Mouse (Mus musculus): Measurements from ENCODE around the gene Zfp74. TPM values are rescaled to one million over a fixed set of nuclear protein-coding genes. Genes with fewer than 3 reads are reported as not detected.

Gene Zfp74
- polyA plus RNA-seq, 1 experiment from 2014 or later, result 14.9 TPM

- Histone ChIP-seq H3K4me1 (peaks cover 20% of the 10 kb centered on the region), H3K27me3 (no peaks in the 10 kb centered on the region), H3K4me3 (no peak overlapping the region), H3K9me3 (no peaks in the 10 kb centered on the region), H3K4me2 (peak overlapping the region; percentile 60), H3K27ac (0 out of 2 replicates have a peak overlapping the region, but pooled peaks have one; percentile 94), H3K9ac (no peak overlapping the region), H3K36me3 (peaks cover 31% of the 10 kb centered on the region)
- WGBS, result 92% methylated on average over 5 of the region's 5 CpGs
- no peak for ATAC-seq (ENCODE audit: insufficient number of reproducible peaks, insufficient read depth, low FRiP score, low TSS enrichment, low read depth)
These were observed 46.7 kb downstream of the Zfp74 start for GRCm38 (mm10) chr7:29907206-29907605.

DNA sequence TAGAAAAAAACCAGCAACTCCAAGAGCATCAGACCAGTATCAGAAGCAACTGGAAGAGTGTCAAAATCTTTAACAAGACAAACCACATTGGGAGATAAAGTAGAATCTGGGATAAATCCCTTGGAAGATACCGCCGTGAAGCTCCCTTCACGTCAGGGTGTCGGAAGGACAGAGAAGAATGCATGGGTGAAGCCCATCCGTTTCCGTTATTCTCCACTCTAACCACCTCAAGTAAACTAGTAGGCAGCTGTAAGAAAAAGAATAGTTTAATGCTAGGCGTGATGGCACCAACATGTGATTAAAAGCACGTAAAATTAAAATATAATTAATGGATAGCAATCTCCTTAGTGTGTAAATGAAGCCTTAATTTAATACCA lies 47.2 kb downstream of the Zfp74 start:
- Histone ChIP-seq H3K9me3 (no peaks in the 10 kb centered on the region), H3K4me1 (peaks cover 20% of the 10 kb centered on the region), H3K9ac (peak overlapping the region; percentile 72), H3K36me3 (peaks cover 27% of the 10 kb centered on the region), H3K4me2 (peak overlapping the region; percentile 60), H3K4me3 (peak overlapping the region; percentile 52), H3K27me3 (no peaks in the 10 kb centered on the region), H3K27ac (peak overlapping the region; percentile 94)
- WGBS, result 27% methylated on average over 8 of the region's 8 CpGs
- ATAC-seq (ENCODE audit: insufficient number of reproducible peaks, insufficient read depth, low FRiP score, low TSS enrichment, low read depth), result no peak

DNA sequence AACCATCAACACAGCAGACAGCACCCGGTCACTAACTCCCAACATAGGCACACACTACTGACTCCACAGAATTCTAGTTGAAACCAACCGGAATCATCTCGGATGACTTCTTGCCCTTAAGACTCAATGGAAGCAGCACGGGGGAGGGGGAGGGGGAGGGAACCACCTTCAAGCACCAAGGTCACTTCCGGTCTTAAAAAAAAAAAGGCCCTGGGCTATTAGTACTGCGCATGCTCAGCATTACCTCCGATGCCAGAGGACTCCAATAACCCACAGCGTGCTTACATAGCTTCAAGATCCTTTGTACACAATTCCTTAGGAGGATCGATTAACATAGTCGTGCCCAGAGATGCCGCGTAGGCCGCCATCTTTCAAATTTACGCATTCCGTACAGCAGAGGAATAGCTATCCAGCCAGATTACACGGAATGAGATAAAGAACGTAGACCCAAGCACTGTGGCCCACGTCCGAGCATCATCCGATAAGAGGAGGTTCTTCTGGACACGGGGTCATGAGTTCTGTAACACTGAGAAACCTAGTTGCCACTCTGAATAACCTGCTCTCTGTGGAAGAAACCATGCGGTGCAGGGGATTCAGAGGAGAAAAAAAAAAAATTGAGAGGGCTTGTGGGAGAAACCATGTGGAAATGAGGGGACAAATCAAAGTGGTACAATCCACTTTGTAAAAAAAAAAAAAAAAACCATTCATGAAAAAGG lies 47.8 kb downstream of the Zfp74 start, which contains the start of gene Zfp27:
TSS of gene Zfp27 (minus strand) at position 607 of the 716 bp plus-strand sequence.
- H3K27me3 ChIP-seq, result no peaks in the 10 kb centered on the region
- peaks cover 27% of the 10 kb centered on the region for H3K36me3 ChIP-seq
- peak; percentile 79 for ATAC-seq (ENCODE audit: insufficient number of reproducible peaks, insufficient read depth, low FRiP score, low TSS enrichment, low read depth)
- H3K9ac ChIP-seq, result peak within 1 kb of the TSS; percentile 72
- WGBS, result under 1% methylated on average over 22 of the region's 22 CpGs
- H3K4me2 ChIP-seq, result peak within 1 kb of the TSS; percentile 60
- H3K9me3 ChIP-seq, result no peaks in the 10 kb centered on the region
- H3K4me3 ChIP-seq, result peak within 1 kb of the TSS; percentile 52
- H3K4me1 ChIP-seq, result peaks cover 20% of the 10 kb centered on the region
- peak within 1 kb of the TSS; percentile 94 for H3K27ac ChIP-seq

DNA sequence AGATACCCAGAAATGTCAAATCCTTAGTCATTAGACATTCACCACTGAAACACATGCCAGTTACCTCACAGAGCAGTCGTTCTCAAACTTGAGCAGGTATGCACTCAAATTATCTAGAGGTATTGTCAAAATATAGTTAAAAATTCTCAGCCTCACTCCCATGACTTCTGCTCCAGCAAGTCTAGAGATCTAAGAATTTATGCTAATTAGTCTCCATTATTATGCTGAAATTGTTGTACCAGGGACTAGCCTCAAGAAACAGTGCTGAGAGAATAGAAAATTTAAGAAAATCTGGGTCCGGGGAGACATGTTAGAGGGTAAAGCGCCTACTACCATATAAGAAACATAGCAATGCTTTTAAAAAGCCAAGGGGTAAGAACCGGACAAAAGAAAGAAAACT lies 49.8 kb downstream of the Zfp74 start:
- 94% methylated on average over 4 of the region's 4 CpGs for WGBS

GRCm38 (mm10) chr7:29898351-29898750 lies 55.5 kb downstream of the Zfp74 start:
- Histone ChIP-seq H3K36me3 (peaks cover 93% of the 10 kb centered on the region), H3K9ac (no peak overlapping the region), H3K4me2 (no peak overlapping the region), H3K27ac (no peak overlapping the region), H3K4me3 (no peak overlapping the region), H3K9me3 (peaks cover 32% of the 10 kb centered on the region), H3K27me3 (no peaks in the 10 kb centered on the region), H3K4me1 (no peaks in the 10 kb centered on the region)
- no peak for ATAC-seq (ENCODE audit: insufficient number of reproducible peaks, insufficient read depth, low FRiP score, low TSS enrichment, low read depth)
- WGBS, result 94% methylated on average over 4 of the region's 4 CpGs

More for the DNA sequence above, 49.8 kb downstream of the Zfp74 start:
- no peak overlapping the region for H3K4me3 ChIP-seq
- no peak overlapping the region for H3K27ac ChIP-seq
- H3K4me1 ChIP-seq, result peaks cover 5% of the 10 kb centered on the region
- H3K27me3 ChIP-seq, result no peaks in the 10 kb centered on the region
- no peaks in the 10 kb centered on the region; the same call in 1 of the 2 replicates for H3K9me3 ChIP-seq
- H3K4me2 ChIP-seq, result no peak overlapping the region
- no peak for ATAC-seq (ENCODE audit: insufficient number of reproducible peaks, insufficient read depth, low FRiP score, low TSS enrichment, low read depth)
- no peak overlapping the region for H3K9ac ChIP-seq
- H3K36me3 ChIP-seq, result peaks cover 43% of the 10 kb centered on the region

DNA sequence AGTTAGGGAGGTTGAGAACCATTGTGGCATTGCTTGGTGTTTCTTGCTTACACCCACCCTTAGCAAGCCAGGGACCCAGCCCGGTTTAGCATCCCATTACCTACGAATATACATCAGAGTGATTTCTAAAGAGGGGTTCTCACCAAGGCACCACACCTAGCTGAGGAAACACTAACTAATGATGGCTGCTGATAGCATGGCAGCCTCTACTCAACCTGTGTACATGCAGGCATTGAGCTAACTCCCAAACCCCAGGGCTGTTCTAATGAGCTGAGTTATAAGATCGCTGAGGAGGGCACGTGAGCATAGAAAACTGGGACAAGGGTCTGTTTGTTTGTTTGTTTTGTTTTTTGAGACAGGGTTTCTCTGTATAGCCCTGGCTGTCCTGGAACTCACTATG lies 61.1 kb downstream of the Zfp74 start:
- no peaks in the 10 kb centered on the region for H3K4me1 ChIP-seq
- 97% methylated on average over 4 of the region's 4 CpGs for WGBS
- no peak overlapping the region for H3K4me2 ChIP-seq
- H3K9me3 ChIP-seq, result peaks cover 50% of the 10 kb centered on the region
- H3K27me3 ChIP-seq, result no peaks in the 10 kb centered on the region
- peaks cover 81% of the 10 kb centered on the region for H3K36me3 ChIP-seq
- no peak overlapping the region for H3K4me3 ChIP-seq
- no peak overlapping the region for H3K27ac ChIP-seq
- ATAC-seq (ENCODE audit: insufficient number of reproducible peaks, insufficient read depth, low FRiP score, low TSS enrichment, low read depth), result no peak
- no peak overlapping the region for H3K9ac ChIP-seq

DNA sequence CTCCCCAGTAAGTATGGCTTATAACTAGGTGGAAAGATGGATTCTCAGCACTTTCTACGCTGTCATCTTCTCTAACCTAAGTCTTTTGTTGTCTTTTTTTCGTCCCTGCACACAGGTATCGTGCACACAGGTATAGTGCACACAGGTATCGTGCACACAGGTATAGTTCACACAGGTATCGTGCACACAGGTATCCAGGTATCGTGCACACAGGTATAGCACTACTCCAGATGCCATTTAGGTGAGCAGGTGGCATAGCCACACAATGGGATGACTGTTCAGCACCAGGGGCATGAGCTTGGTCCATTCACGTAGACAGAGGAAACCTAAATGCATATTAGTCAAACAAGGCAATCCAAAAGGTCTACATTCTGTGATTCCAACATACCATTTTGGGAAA lies 63.4 kb downstream of the Zfp74 start:
- no peaks in the 10 kb centered on the region for H3K4me1 ChIP-seq
- peaks cover 59% of the 10 kb centered on the region for H3K36me3 ChIP-seq
- no peak overlapping the region for H3K4me2 ChIP-seq
- WGBS, result 96% methylated on average over 7 of the region's 7 CpGs
- no peak overlapping the region for H3K27ac ChIP-seq
- H3K4me3 ChIP-seq, result no peak overlapping the region
- no peak overlapping the region for H3K9ac ChIP-seq
- no peak for ATAC-seq (ENCODE audit: insufficient number of reproducible peaks, insufficient read depth, low FRiP score, low TSS enrichment, low read depth)
- H3K9me3 ChIP-seq, result peaks cover 65% of the 10 kb centered on the region
- H3K27me3 ChIP-seq, result no peaks in the 10 kb centered on the region

- Histone ChIP-seq H3K36me3 (peaks cover 20% of the 10 kb centered on the region), H3K27ac (no peak overlapping the region), H3K27me3 (no peaks in the 10 kb centered on the region), H3K4me2 (no peak overlapping the region), H3K4me1 (no peaks in the 10 kb centered on the region), H3K4me3 (no peak overlapping the region), H3K9me3 (peaks cover 24% of the 10 kb centered on the region), H3K9ac (no peak overlapping the region)
- 88% methylated on average over 7 of the region's 7 CpGs for WGBS
- ATAC-seq (ENCODE audit: insufficient number of reproducible peaks, insufficient read depth, low FRiP score, low TSS enrichment, low read depth), result no peak
These were observed 73.0 kb downstream of the Zfp74 start for GRCm38 (mm10) chr7:29880916-29881315.

Small RNA genes lying within 50 kb of the gene (microRNA-seq; reads per million reads assigned to microRNA genes)
- gene Mir7668, result 1.3 reads per million

Other genes with a start within 250 kb of the Zfp74 start
- gene Catsperg2, start 227.1 kb downstream of the Zfp74 start, polyA plus RNA-seq (2015; fragmentation: Nextera tagmentation; extraction: Ambion mirVana), result not detected in 2 replicates
- 12.8 and 16.3 TPM in 2 replicates for gene Zfp84, start 185.5 kb downstream of the Zfp74 start, polyA plus RNA-seq (2015; fragmentation: Nextera tagmentation; extraction: Ambion mirVana)
- 10.8 and 11.7 TPM in 2 replicates for gene Zfp30, start 170.1 kb downstream of the Zfp74 start, polyA plus RNA-seq (2015; fragmentation: Nextera tagmentation; extraction: Ambion mirVana)
- 17.3 and 18.1 TPM in 2 replicates for gene Zfp790, start 138.0 kb downstream of the Zfp74 start, polyA plus RNA-seq (2015; fragmentation: Nextera tagmentation; extraction: Ambion mirVana)
- gene Zfp940, start 100.4 kb downstream of the Zfp74 start, polyA plus RNA-seq (2015; fragmentation: Nextera tagmentation; extraction: Ambion mirVana), result 6.3 and 7.4 TPM in 2 replicates
- 9.3 and 11.7 TPM in 2 replicates for gene Zfp420, start 94.1 kb downstream of the Zfp74 start, polyA plus RNA-seq (2015; fragmentation: Nextera tagmentation; extraction: Ambion mirVana)
- 12.5 and 13.8 TPM in 2 replicates for gene Zfp27, start 47.5 kb downstream of the Zfp74 start, polyA plus RNA-seq (2015; fragmentation: Nextera tagmentation; extraction: Ambion mirVana)
- gene Zfp383, start 45.9 kb downstream of the Zfp74 start, polyA plus RNA-seq (2015; fragmentation: Nextera tagmentation; extraction: Ambion mirVana), result 6.0 and 8.2 TPM in 2 replicates
- 13.3 and 17.5 TPM in 2 replicates for gene Zfp568, start 29.9 kb upstream of the Zfp74 start, polyA plus RNA-seq (2015; fragmentation: Nextera tagmentation; extraction: Ambion mirVana)
- gene Zfp14, start 97.3 kb upstream of the Zfp74 start, polyA plus RNA-seq (2015; fragmentation: Nextera tagmentation; extraction: Ambion mirVana), result 5.5 and 7.1 TPM in 2 replicates
- 8.3 and 10.8 TPM in 2 replicates for gene Zfp82, start 118.8 kb upstream of the Zfp74 start, polyA plus RNA-seq (2015; fragmentation: Nextera tagmentation; extraction: Ambion mirVana)
- 1.2 and 2.2 TPM in 2 replicates for gene Gm26920, start 136.3 kb upstream of the Zfp74 start, polyA plus RNA-seq (2015; fragmentation: Nextera tagmentation; extraction: Ambion mirVana)
- gene Zfp566, start 136.4 kb upstream of the Zfp74 start, polyA plus RNA-seq (2015; fragmentation: Nextera tagmentation; extraction: Ambion mirVana), result 14.5 and 18.7 TPM in 2 replicates
- 149 and 151 TPM in 2 replicates for gene Zfp260, start 140.7 kb upstream of the Zfp74 start, polyA plus RNA-seq (2015; fragmentation: Nextera tagmentation; extraction: Ambion mirVana)
- 11.3 and 19.2 TPM in 2 replicates for gene Zfp382, start 167.9 kb upstream of the Zfp74 start, polyA plus RNA-seq (2015; fragmentation: Nextera tagmentation; extraction: Ambion mirVana)
- gene Zfp146, start 215.7 kb upstream of the Zfp74 start, polyA plus RNA-seq (2015; fragmentation: Nextera tagmentation; extraction: Ambion mirVana), result 23.7 and 24.2 TPM in 2 replicates
- 3.7 and 4.7 TPM in 2 replicates for gene Cox7a1, start 230.1 kb upstream of the Zfp74 start, polyA plus RNA-seq (2015; fragmentation: Nextera tagmentation; extraction: Ambion mirVana)
- gene Capns1, start 244.7 kb upstream of the Zfp74 start, polyA plus RNA-seq (2015; fragmentation: Nextera tagmentation; extraction: Ambion mirVana), result 92.0 and 110 TPM in 2 replicates

Data from embryonic facial prominence, embryonic 13.5 days (tissue).